Mouse (Mus musculus) bone marrow macrophage, adult 2 months (primary cell): Measurements from ENCODE around the gene M1ap.

Experiments used
- CTCF ChIP-seq: IDR thresholded peaks from 2 replicates; pipeline ENCODE4 v1.5.1; 2012; ENCODE audit warnings: low read depth, mild to moderate bottlenecking, low read length, moderate library complexity
- POLR2A ChIP-seq: IDR thresholded peaks from 2 replicates; pipeline ENCODE4 v1.6.1; 2012; ENCODE audit warnings: mild to moderate bottlenecking, low read depth, low read length, borderline replicate concordance

DNA sequence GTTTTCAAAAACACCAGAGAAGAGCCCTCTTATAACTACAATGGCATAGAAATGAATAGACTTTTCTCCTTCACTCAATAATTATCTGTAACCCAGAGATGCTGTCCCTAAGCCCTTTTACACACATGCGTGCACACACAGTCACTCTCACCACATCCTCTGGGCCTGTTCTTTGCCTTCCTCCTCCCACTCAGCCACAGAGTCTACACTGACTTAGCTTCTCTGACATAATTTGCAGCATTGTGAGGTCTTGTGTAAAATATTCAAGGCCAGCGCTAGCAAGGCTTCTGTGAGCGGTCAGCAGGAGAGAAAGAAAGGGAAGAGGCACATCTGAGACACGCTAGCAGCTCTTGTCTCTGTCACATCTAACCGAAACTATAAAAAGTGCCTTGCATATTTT is 66.7 kb downstream of the M1ap start:
- no peak for TF ChIP-seq CTCF
- no peak for TF ChIP-seq POLR2A
